Mouse (Mus musculus) ES-Bruce4 (cell line): ENCODE results near the gene Gna12. TPM values are rescaled to one million over a fixed set of nuclear protein-coding genes. Genes with fewer than 3 reads are reported as not detected.

Source experiments
- H3K27ac ChIP-seq: 2 replicates; pipeline ENCODE4 v1.5.1; 2012; ENCODE audit warnings: low read length, inconsistent platforms; ENCODE audit not compliant: insufficient read depth
- H3K27me3 ChIP-seq: 2 replicates; pipeline ENCODE4 v1.6.1; 2012; ENCODE audit warnings: mild to moderate bottlenecking, low read length, inconsistent platforms; ENCODE audit not compliant: control insufficient read depth, poor library complexity, insufficient read depth, severe bottlenecking
- H3K36me3 ChIP-seq: 2 replicates; pipeline ENCODE4 v1.6.1; 2012; ENCODE audit warnings: inconsistent platforms, mild to moderate bottlenecking, low read length, moderate library complexity; ENCODE audit not compliant: control insufficient read depth, poor library complexity, insufficient read depth, severe bottlenecking
- H3K4me1 ChIP-seq: one replicate; pipeline ENCODE4 v1.8.1; 2011; ENCODE audit warnings: low read length; ENCODE audit not compliant: control insufficient read depth, insufficient read depth
- H3K4me3 ChIP-seq: 2 replicates; pipeline ENCODE4 v1.5.1; 2011; ENCODE audit warnings: low read depth, mild to moderate bottlenecking, low read length
- H3K9ac ChIP-seq: 2 replicates; pipeline ENCODE4 v1.6.1; 2012; ENCODE audit warnings: low read depth, mild to moderate bottlenecking, inconsistent platforms; ENCODE audit not compliant: poor library complexity, severe bottlenecking
- H3K9me3 ChIP-seq: replicated peaks from 2 replicates; pipeline ENCODE4 v1.6.1; 2012; ENCODE audit warnings: mild to moderate bottlenecking, low read length, inconsistent platforms; ENCODE audit not compliant: control insufficient read depth, poor library complexity, insufficient read depth, severe bottlenecking
- CTCF ChIP-seq: IDR thresholded peaks from one replicate; pipeline ENCODE4 v1.8.1; 2011; ENCODE audit warnings: low read depth, low read length
- EP300 ChIP-seq: IDR thresholded peaks from 2 replicates; pipeline ENCODE4 v1.6.1; 2011; ENCODE audit warnings: low read depth, low read length; ENCODE audit not compliant: insufficient read depth
- POLR2A ChIP-seq: IDR thresholded peaks from one replicate; pipeline ENCODE4 v1.8.1; 2011; ENCODE audit warnings: low read length; ENCODE audit not compliant: insufficient read depth
- polyA plus RNA-seq: library from polyadenylated mRNA; stranded (reverse); fragments of >200 nt; gene quantifications from 2 replicates; pipeline ENCODE4 v1.2.4, GENCODE M21; 2011; ENCODE audit warnings: low read depth; ENCODE audit not compliant: missing spikeins, insufficient read depth, insufficient read length

Gna12 gene
- polyA plus RNA-seq, 1 experiment: 29.9 TPM

GRCm38 (mm10) chr5:140790937-140791877 lies 39.0 kb downstream of the Gna12 start:
- no peaks in the 10 kb centered on the region for H3K4me1 ChIP-seq
- H3K9ac ChIP-seq: no peak overlapping the region
- no peaks in the 10 kb centered on the region for H3K9me3 ChIP-seq
- H3K36me3 ChIP-seq: no peaks in the 10 kb centered on the region
- H3K27ac ChIP-seq: no peak overlapping the region
- H3K4me3 ChIP-seq: no peak overlapping the region
- H3K27me3 ChIP-seq: no peaks in the 10 kb centered on the region
- no peak for TF ChIP-seq EP300
- TF ChIP-seq POLR2A: no peak
- TF ChIP-seq CTCF: no peak

GRCm38 (mm10) chr5:140790392-140790791 lies 39.8 kb downstream of the Gna12 start:
- Histone ChIP-seq H3K4me1 (no peaks in the 10 kb centered on the region), H3K9ac (no peak overlapping the region), H3K4me3 (no peak overlapping the region), H3K27me3 (no peaks in the 10 kb centered on the region), H3K27ac (no peak overlapping the region), H3K9me3 (no peaks in the 10 kb centered on the region), H3K36me3 (peaks cover under 1% of the 10 kb centered on the region; the same call in 1 of the 2 replicates)
- no peak for TF ChIP-seq EP300
- TF ChIP-seq POLR2A: no peak
- TF ChIP-seq CTCF: no peak

GRCm38 (mm10) chr5:140789561-140789960 lies 40.7 kb downstream of the Gna12 start:
- no peaks in the 10 kb centered on the region for H3K9me3 ChIP-seq
- H3K9ac ChIP-seq: no peak overlapping the region
- peaks cover 4% of the 10 kb centered on the region for H3K36me3 ChIP-seq
- H3K27me3 ChIP-seq: no peaks in the 10 kb centered on the region
- TF ChIP-seq CTCF: no peak
- TF ChIP-seq EP300: no peak
- TF ChIP-seq POLR2A: no peak
- no peak overlapping the region for H3K4me3 ChIP-seq
- no peak overlapping the region for H3K27ac ChIP-seq
- no peaks in the 10 kb centered on the region for H3K4me1 ChIP-seq

- Histone ChIP-seq H3K4me3 (no peak overlapping the region), H3K9ac (no peak overlapping the region), H3K4me1 (no peaks in the 10 kb centered on the region), H3K36me3 (peaks cover 9% of the 10 kb centered on the region), H3K9me3 (no peaks in the 10 kb centered on the region), H3K27ac (no peak overlapping the region), H3K27me3 (no peaks in the 10 kb centered on the region)
- no peak for TF ChIP-seq POLR2A
- TF ChIP-seq CTCF: no peak
- no peak for TF ChIP-seq EP300
Observed at GRCm38 (mm10) chr5:140785240-140785872, 44.9 kb downstream of the Gna12 start.

- no peaks in the 10 kb centered on the region for H3K27me3 ChIP-seq
- peaks cover 11% of the 10 kb centered on the region for H3K36me3 ChIP-seq
- no peaks in the 10 kb centered on the region for H3K9me3 ChIP-seq
- no peak overlapping the region for H3K4me3 ChIP-seq
- TF ChIP-seq CTCF (no peak), EP300 (no peak), POLR2A (no peak)
- no peak overlapping the region for H3K27ac ChIP-seq
- H3K9ac ChIP-seq: no peak overlapping the region
- H3K4me1 ChIP-seq: no peaks in the 10 kb centered on the region
Observed at GRCm38 (mm10) chr5:140784288-140784687, 45.9 kb downstream of the Gna12 start.

- Histone ChIP-seq H3K4me3 (no peak overlapping the region), H3K27ac (no peak overlapping the region), H3K27me3 (no peaks in the 10 kb centered on the region), H3K36me3 (peaks cover 11% of the 10 kb centered on the region), H3K9me3 (no peaks in the 10 kb centered on the region), H3K4me1 (no peaks in the 10 kb centered on the region), H3K9ac (no peak overlapping the region)
- TF ChIP-seq POLR2A: no peak
- no peak for TF ChIP-seq EP300
- TF ChIP-seq CTCF: peak; percentile 15
Observed at GRCm38 (mm10) chr5:140783577-140783976, 46.7 kb downstream of the Gna12 start.
